Mouse (Mus musculus) CH12.LX (cell line): ENCODE results near the gene Ell. TPM values are rescaled to one million over a fixed set of nuclear protein-coding genes. Genes with fewer than 3 reads are reported as not detected.

Experiments used
- DNase-seq: peaks from one replicate; pipeline ENCODE4 v3.0.0-alpha.2; 2013; ENCODE audit errors: extremely low read depth
- H3K27ac ChIP-seq: 2 replicates; pipeline ENCODE4 v1.5.1; 2012; ENCODE audit warnings: low read depth, mild to moderate bottlenecking, control low read depth, moderate library complexity; ENCODE audit not compliant: insufficient read depth
- H3K27me3 ChIP-seq: replicated peaks from 2 replicates; pipeline ENCODE3; 2012; ENCODE audit warnings: inconsistent platforms
- H3K36me3 ChIP-seq, 2 experiments: replicated peaks in 1 of 2; 2 replicates each; pipeline versions ENCODE3 to v1.6.1; 2012; ENCODE audit warnings: inconsistent platforms in 1 of 2, low read length in 1 of 2, mild to moderate bottlenecking in 1 of 2, mixed read lengths in 1 of 2, moderate library complexity in 1 of 2; ENCODE audit not compliant: control insufficient read depth in 1 of 2, insufficient read depth in 1 of 2
- H3K4me1 ChIP-seq, 2 experiments: 2 replicates each; pipeline ENCODE4 v1.6.1; 2012; ENCODE audit warnings: inconsistent platforms in 1 of 2, moderate library complexity in 1 of 2; ENCODE audit not compliant: insufficient read depth in 2 of 2, control insufficient read depth in 1 of 2
- H3K4me2 ChIP-seq: 2 replicates; pipeline ENCODE4 v1.6.1; 2012; ENCODE audit warnings: low read depth, mild to moderate bottlenecking, control low read depth; ENCODE audit not compliant: poor library complexity, insufficient read depth, severe bottlenecking
- H3K4me3 ChIP-seq, 3 experiments: fragments of 150-350 bp in 1 of 3; sonication (generic) in 1 of 3; replicated peaks in 1 of 3; 2 replicates each; pipeline versions ENCODE3 to v1.5.1; 2011 to 2012; ENCODE audit warnings: low read depth in 2 of 3, low read length in 2 of 3, mild to moderate bottlenecking in 2 of 3, moderate library complexity in 2 of 3, control low read depth in 1 of 3, improper control_type of control experiment in 1 of 3, inconsistent platforms in 1 of 3, mixed read lengths in 1 of 3; ENCODE audit not compliant: poor library complexity in 1 of 3
- H3K79me2 ChIP-seq: replicated peaks from 2 replicates; pipeline ENCODE4 v1.6.1; 2012; ENCODE audit warnings: mild to moderate bottlenecking, moderate library complexity; ENCODE audit not compliant: control insufficient read depth, poor library complexity, insufficient read depth, severe bottlenecking; ENCODE audit errors: extremely low read depth
- H3K9ac ChIP-seq: 2 replicates; pipeline ENCODE4 v1.6.1; 2012; ENCODE audit warnings: low read depth, mild to moderate bottlenecking, control low read depth, moderate library complexity; ENCODE audit not compliant: insufficient read depth
- H3K9me3 ChIP-seq: replicated peaks from 2 replicates; pipeline ENCODE3; 2012; ENCODE audit warnings: low read length, inconsistent platforms, mixed read lengths
- BHLHE40 ChIP-seq: IDR thresholded peaks from 2 replicates; pipeline ENCODE4 v1.6.1; 2011; ENCODE audit warnings: mild to moderate bottlenecking, low read depth, low read length, improper control_type of control experiment
- CHD1 ChIP-seq: IDR thresholded peaks from 2 replicates; pipeline ENCODE4 v1.6.1; 2012; ENCODE audit warnings: low read depth, low read length, improper control_type of control experiment, inconsistent platforms
- CTCF ChIP-seq, 2 experiments: IDR thresholded peaks in 1 of 2; conservative IDR thresholded peaks in 1 of 2; 2 replicates each; pipeline ENCODE4 v1.5.1; 2011 to 2012; ENCODE audit warnings: low read depth in 2 of 2, low read length in 2 of 2, improper control_type of control experiment in 1 of 2, inconsistent platforms in 1 of 2, mild to moderate bottlenecking in 1 of 2, moderate library complexity in 1 of 2
- E2F4 ChIP-seq: IDR thresholded peaks from 2 replicates; pipeline ENCODE4 v1.6.1; 2011; ENCODE audit warnings: low read depth, low read length, improper control_type of control experiment; ENCODE audit not compliant: insufficient replicate concordance
- ETS1 ChIP-seq: conservative IDR thresholded peaks from 2 replicates; pipeline ENCODE4 v1.6.1; 2012; ENCODE audit warnings: low read depth, mild to moderate bottlenecking, inconsistent platforms, low read length, improper control_type of control experiment, moderate library complexity
- JUND ChIP-seq: conservative IDR thresholded peaks from 2 replicates; pipeline ENCODE4 v1.6.1; 2011; ENCODE audit warnings: low read depth, low read length, improper control_type of control experiment
- KAT2A ChIP-seq: IDR thresholded peaks from 2 replicates; pipeline ENCODE4 v1.6.1; 2012; ENCODE audit warnings: low read length, improper control_type of control experiment, inconsistent platforms; ENCODE audit not compliant: insufficient replicate concordance
- MAX ChIP-seq: IDR thresholded peaks from 2 replicates; pipeline ENCODE4 v1.6.1; 2011; ENCODE audit warnings: low read length, improper control_type of control experiment
- MAZ ChIP-seq: IDR thresholded peaks from 2 replicates; pipeline ENCODE4 v1.6.1; 2012; ENCODE audit warnings: low read depth, mild to moderate bottlenecking, inconsistent platforms, low read length, improper control_type of control experiment, moderate library complexity
- MEF2A ChIP-seq: IDR thresholded peaks from 2 replicates; pipeline ENCODE4 v1.6.1; 2014; ENCODE audit warnings: low read depth, mild to moderate bottlenecking, inconsistent platforms, low read length, improper control_type of control experiment, borderline replicate concordance
- MXI1 ChIP-seq: IDR thresholded peaks from 2 replicates; pipeline ENCODE4 v1.6.1; 2011; ENCODE audit warnings: mild to moderate bottlenecking, low read depth, low read length, improper control_type of control experiment
- MYC ChIP-seq: IDR thresholded peaks from 2 replicates; pipeline ENCODE4 v1.6.1; 2011; ENCODE audit warnings: low read depth, mild to moderate bottlenecking, improper control_type of control experiment, low read length
- POLR2A ChIP-seq: IDR thresholded peaks from 2 replicates; pipeline ENCODE4 v1.6.1; 2011; ENCODE audit warnings: low read depth, mild to moderate bottlenecking, improper control_type of control experiment, low read length
- POLR2AphosphoS2 ChIP-seq: IDR thresholded peaks from 2 replicates; pipeline ENCODE4 v1.6.1; 2011; ENCODE audit warnings: low read depth, low read length, improper control_type of control experiment
- RAD21 ChIP-seq: IDR thresholded peaks from 2 replicates; pipeline ENCODE4 v1.6.1; 2011; ENCODE audit warnings: low read depth, mild to moderate bottlenecking, low read length, improper control_type of control experiment, moderate library complexity
- RCOR1 ChIP-seq: conservative IDR thresholded peaks from 2 replicates; pipeline ENCODE4 v1.6.1; 2012; ENCODE audit warnings: low read depth, mild to moderate bottlenecking, inconsistent platforms, low read length, improper control_type of control experiment
- SIN3A ChIP-seq: IDR thresholded peaks from 2 replicates; pipeline ENCODE4 v1.6.1; 2012; ENCODE audit warnings: low read length, improper control_type of control experiment, inconsistent platforms
- USF1 ChIP-seq: IDR thresholded peaks from 2 replicates; pipeline ENCODE4 v1.6.1; 2014; ENCODE audit warnings: low read depth, mild to moderate bottlenecking, inconsistent platforms, low read length, improper control_type of control experiment
- ZC3H11A ChIP-seq: IDR thresholded peaks from 2 replicates; pipeline ENCODE4 v1.6.1; 2012; ENCODE audit warnings: low read depth, mild to moderate bottlenecking, inconsistent platforms, low read length, improper control_type of control experiment
- ZNF384 ChIP-seq: IDR thresholded peaks from 2 replicates; pipeline ENCODE4 v1.6.1; 2012; ENCODE audit warnings: low read depth, low read length, improper control_type of control experiment, inconsistent platforms
- dilution Hi-C: fragments of 300-500 bp; cut with MboI; formaldehyde crosslinking; loops from 2 replicates; pipeline ENCODE4 v1.14.3; 2020; ENCODE audit warnings: low sequenced_read_pairs; ENCODE audit not compliant: extremely low pct_unique_long_range_greater_than_20kb, extremely low pct_ligation_motif_present
- in situ Hi-C: fragments of 300-500 bp; cut with MboI; formaldehyde crosslinking; loops from 3 replicates; pipeline ENCODE4 v1.14.3; 2019; ENCODE audit warnings: low sequenced_read_pairs, low pct_ligation_motif_present, low pct_unique_long_range_greater_than_20kb, mixed read lengths
- polyA plus RNA-seq: library from polyadenylated mRNA; unstranded; fragments of >175 nt; gene quantifications from 2 replicates; pipeline ENCODE4 v1.2.1, GENCODE M21; 2012; ENCODE audit warnings: low read depth; ENCODE audit not compliant: insufficient read length
- total RNA-seq, 2 experiments: library from RNA; depleted of rRNA; stranded (reverse); fragments of 300-350 nt in 1 of 2; fragments of >200 nt in 1 of 2; gene quantifications; 2 replicates each; pipeline ENCODE4 v1.2.3; 2012 to 2014

The Ell gene
- total and polyA plus RNA-seq, 3 experiments, result 6.5 to 17.9 (median 9.8) TPM

- H3K4me1 ChIP-seq, result peaks cover 2 to 11% of the 10 kb centered on the region in 2 experiments; a peak in 3 of 4 replicates
- no peak for TF ChIP-seq SIN3A
- no peak overlapping the region for H3K4me3 ChIP-seq
- peaks cover 16% of the 10 kb centered on the region for H3K9me3 ChIP-seq
- in situ Hi-C loops (loop anchor here (10.0 kb wide), 1 partner anchor 56 kb away; no protein-coding TSS in a partner anchor), dilution Hi-C loops (no loop called here)
- H3K36me3 ChIP-seq, result peaks cover 64 to 91% of the 10 kb centered on the region in 2 experiments
- no peak overlapping the region for H3K9ac ChIP-seq
- DNase-seq, result no peak
- no peak overlapping the region for H3K4me2 ChIP-seq
- H3K27me3 ChIP-seq, result no peaks in the 10 kb centered on the region
- H3K79me2 ChIP-seq, result no peaks in the 10 kb centered on the region; the same call in 1 of the 2 replicates
- no peak overlapping the region for H3K27ac ChIP-seq
These were observed 61.4 kb downstream of the Ell start for GRCm38 (mm10) chr8:70600473-70601270.

- H3K79me2 ChIP-seq, result peaks cover 5% of the 10 kb centered on the region; the same call in 1 of the 2 replicates
- H3K4me2 ChIP-seq, result no peak overlapping the region
- H3K9me3 ChIP-seq, result peaks cover 16% of the 10 kb centered on the region
- H3K9ac ChIP-seq, result no peak overlapping the region
- peaks cover 58 to 91% of the 10 kb centered on the region in 2 experiments for H3K36me3 ChIP-seq
- no peak overlapping the region for H3K4me3 ChIP-seq
- H3K27ac ChIP-seq, result no peak overlapping the region
- no peak for TF ChIP-seq KAT2A
- TF ChIP-seq CHD1, result no peak
- TF ChIP-seq ZC3H11A, result no peak
- no peak for TF ChIP-seq MAZ
- no peak for TF ChIP-seq ETS1
- TF ChIP-seq RAD21, result no peak
- TF ChIP-seq ZNF384, result no peak
- no peak for TF ChIP-seq MYC
- no peak for TF ChIP-seq JUND
- TF ChIP-seq POLR2A, result no peak
- no peak for TF ChIP-seq BHLHE40
- TF ChIP-seq USF1, result no peak
- TF ChIP-seq CTCF (conservative IDR thresholded peaks at IDR 0.05 in 1 of 2, IDR thresholded peaks at IDR 0.05 in 1 of 2; ENCODE audit: low read depth in 2 of 2, low read length in 2 of 2), result no peak
- no peak for TF ChIP-seq POLR2AphosphoS2
- TF ChIP-seq MAX, result no peak
- TF ChIP-seq RCOR1, result no peak
- no peak for TF ChIP-seq MEF2A
- TF ChIP-seq E2F4, result no peak
- no peak for TF ChIP-seq MXI1
- TF ChIP-seq, all 38 proteins: peak for 0
- H3K27me3 ChIP-seq, result no peaks in the 10 kb centered on the region
- H3K4me1 ChIP-seq, result peaks cover 4 to 12% of the 10 kb centered on the region in 2 experiments; a peak in 3 of 4 replicates
- in situ Hi-C loops (loop anchor here (10.0 kb wide), 1 partner anchor 56 kb away; no protein-coding TSS in a partner anchor), dilution Hi-C loops (no loop called here)
- no peak for DNase-seq
These were observed 62.0 kb downstream of the Ell start for GRCm38 (mm10) chr8:70601271-70601649.
